Mouse (Mus musculus) liver, embryonic 14.5 days (tissue): ENCODE measurements around the gene Adssl1.

ENCODE experiments used
- CTCF ChIP-seq: IDR thresholded peaks from 2 replicates; pipeline ENCODE4 v1.5.1; 2016; ENCODE audit warnings: antibody characterized with exemption, low read depth, control low read depth
- EP300 ChIP-seq: IDR thresholded peaks from 2 replicates; pipeline ENCODE4 v1.6.1; 2016; ENCODE audit warnings: antibody characterized with exemption, low read depth

DNA sequence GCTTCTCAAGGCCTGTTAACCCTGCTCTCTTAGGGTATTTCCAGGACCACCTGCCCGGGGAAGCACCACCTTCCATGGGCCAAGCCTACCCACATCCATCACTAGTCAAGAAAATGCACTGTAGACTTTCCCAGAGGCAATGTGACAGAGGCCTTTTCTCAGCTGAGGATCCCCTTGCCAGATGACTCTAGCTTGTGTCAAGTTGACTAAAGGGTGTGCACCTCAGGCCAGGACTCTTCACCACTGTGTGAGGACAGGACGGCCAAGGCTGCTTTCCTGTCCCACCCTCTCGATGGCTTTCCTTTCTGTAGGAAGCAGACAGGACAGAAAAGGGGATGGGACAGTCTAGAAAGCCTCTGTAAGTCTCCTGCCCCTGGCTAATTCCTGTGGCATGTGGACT lies 28.1 kb upstream of the Adssl1 start:
- no peak for TF ChIP-seq CTCF
- TF ChIP-seq EP300 = no peak
